Mouse (Mus musculus) liver, embryonic 12.5 days (tissue): ENCODE results near the gene Abcb8. TPM values are rescaled to one million over a fixed set of nuclear protein-coding genes. Genes with fewer than 3 reads are reported as not detected.

Experiments used
- ATAC-seq: fragments of 200-750 bp; cut with Nextera tagmentation; 2 replicates; pipeline ENCODE4 v1.8.0; 2017; ENCODE audit warnings: moderate number of reproducible peaks, mild to moderate bottlenecking, moderate library complexity
- H3K27ac ChIP-seq: fragments of 300-500 bp; sonication (generic); 2 replicates; pipeline ENCODE4 v1.5.1; 2016; ENCODE audit warnings: mild to moderate bottlenecking
- H3K27me3 ChIP-seq: fragments of 300-500 bp; sonication (generic); replicated peaks from 2 replicates; pipeline ENCODE4 v1.6.1; 2016; ENCODE audit warnings: mild to moderate bottlenecking, moderate library complexity
- H3K36me3 ChIP-seq: fragments of 300-500 bp; sonication (generic); 2 replicates; pipeline ENCODE4 v1.6.1; 2016; ENCODE audit warnings: mild to moderate bottlenecking, moderate library complexity
- H3K4me1 ChIP-seq: fragments of 300-500 bp; sonication (generic); 2 replicates; pipeline ENCODE4 v1.6.1; 2016
- H3K4me2 ChIP-seq: fragments of 300-500 bp; sonication (generic); 2 replicates; pipeline ENCODE4 v1.6.1; 2016; ENCODE audit warnings: mild to moderate bottlenecking, moderate library complexity
- H3K4me3 ChIP-seq: fragments of 300-500 bp; sonication (generic); 2 replicates; pipeline ENCODE4 v1.5.1; 2016; ENCODE audit warnings: mild to moderate bottlenecking, moderate library complexity
- H3K9ac ChIP-seq: fragments of 300-500 bp; sonication (generic); 2 replicates; pipeline ENCODE4 v1.6.1; 2016; ENCODE audit warnings: mild to moderate bottlenecking, moderate library complexity
- H3K9me3 ChIP-seq: fragments of 300-500 bp; sonication (generic); replicated peaks from 2 replicates; pipeline ENCODE4 v1.6.1; 2016; ENCODE audit warnings: mild to moderate bottlenecking, moderate library complexity
- WGBS: fragments of 180-500 bp; shearing (Covaris S2); methylation state at CpG from one replicate; pipeline ENCODE4 v1.1.7; 2016; ENCODE audit not compliant: insufficient replicate concordance; 5-methylcytosine and 5-hydroxymethylcytosine counted together
- polyA plus RNA-seq: library from polyadenylated mRNA; unstranded; fragments of >200 nt; fragmentation: Nextera tagmentation; extraction: Ambion mirVana; gene quantifications from 2 replicates; pipeline ENCODE4 v1.2.1, GENCODE M21; 2016

The Abcb8 gene
- polyA plus RNA-seq, 1 experiment from 2014 or later = 34.1 TPM

DNA sequence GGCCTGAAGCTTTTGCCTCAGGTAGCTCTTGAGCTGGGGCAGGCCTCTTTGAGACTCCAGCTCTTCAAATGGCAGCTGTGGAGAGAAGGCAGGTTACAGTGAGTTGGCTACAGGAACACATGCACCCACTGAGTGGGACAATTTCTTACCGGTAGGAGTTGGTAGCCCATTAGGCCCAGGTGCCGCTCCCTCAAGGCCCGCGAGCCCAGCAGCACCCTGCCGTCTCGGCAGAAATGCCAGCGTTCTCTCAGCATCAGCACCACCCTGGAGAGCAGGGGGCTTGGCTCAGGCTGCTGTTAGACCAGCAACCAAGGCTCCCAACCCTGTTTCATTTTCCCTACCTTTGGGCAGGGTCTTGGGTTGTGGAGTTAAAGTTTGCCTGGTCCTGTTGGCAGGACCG, 47.7 kb downstream of the Abcb8 start:
- no peaks in the 10 kb centered on the region for H3K27me3 ChIP-seq
- peaks cover 28% of the 10 kb centered on the region for H3K4me1 ChIP-seq
- H3K4me2 ChIP-seq = no peak overlapping the region
- no peak overlapping the region for H3K4me3 ChIP-seq
- no peak overlapping the region for H3K9ac ChIP-seq
- no peaks in the 10 kb centered on the region for H3K9me3 ChIP-seq
- H3K36me3 ChIP-seq = peaks cover 68% of the 10 kb centered on the region
- WGBS = 89% methylated on average over 8 of the region's 8 CpGs
- ATAC-seq = no peak
- no peak overlapping the region for H3K27ac ChIP-seq

- WGBS = 86% methylated on average over 9 of the region's 9 CpGs
- no peak for ATAC-seq
- H3K36me3 ChIP-seq = peaks cover 60% of the 10 kb centered on the region
These were observed 48.6 kb downstream of the Abcb8 start for GRCm38 (mm10) chr5:24442029-24442428.

DNA sequence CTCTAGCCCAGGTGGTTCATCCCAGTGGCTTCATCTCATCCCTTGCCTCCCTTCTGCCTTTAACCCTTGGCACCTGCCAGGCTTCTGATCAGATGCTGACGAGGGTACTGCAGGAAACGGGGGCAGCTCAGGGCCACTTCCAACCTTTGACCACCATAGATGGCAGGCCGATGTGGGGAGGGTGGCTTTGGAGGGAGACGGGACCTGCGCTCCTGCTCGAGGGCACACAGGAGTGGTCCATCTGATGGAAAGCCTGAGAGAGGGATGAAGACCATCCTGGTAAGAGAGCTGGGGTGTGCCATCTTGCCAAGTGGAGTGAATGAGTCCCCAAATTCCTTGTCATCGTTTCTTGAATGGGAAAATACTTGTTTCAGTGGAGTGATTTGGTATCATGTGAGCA, 49.7 kb downstream of the Abcb8 start:
- Histone ChIP-seq H3K4me1 (peaks cover 48% of the 10 kb centered on the region), H3K9me3 (no peaks in the 10 kb centered on the region), H3K27ac (0 out of 2 replicates have a peak overlapping the region, but pooled peaks have one; percentile 5), H3K36me3 (peaks cover 57% of the 10 kb centered on the region), H3K4me3 (0 out of 2 replicates have a peak overlapping the region, but pooled peaks have one; percentile 89), H3K27me3 (no peaks in the 10 kb centered on the region), H3K9ac (no peak overlapping the region), H3K4me2 (no peak overlapping the region)
- ATAC-seq = no peak
- WGBS = 88% methylated on average over 7 of the region's 7 CpGs

More at GRCm38 (mm10) chr5:24442029-24442428, 48.6 kb downstream of the Abcb8 start:
- Histone ChIP-seq H3K4me1 (peaks cover 36% of the 10 kb centered on the region), H3K9ac (no peak overlapping the region), H3K4me3 (no peak overlapping the region), H3K9me3 (no peaks in the 10 kb centered on the region), H3K27ac (no peak overlapping the region), H3K4me2 (no peak overlapping the region), H3K27me3 (no peaks in the 10 kb centered on the region)

- peak overlapping the region; percentile 89 for H3K4me3 ChIP-seq
- H3K27me3 ChIP-seq = no peaks in the 10 kb centered on the region
- H3K27ac ChIP-seq = no peak overlapping the region; the same call in 1 of the 2 replicates
- peak overlapping the region; percentile 95 for H3K9ac ChIP-seq
- peaks cover 51% of the 10 kb centered on the region for H3K36me3 ChIP-seq
- H3K4me1 ChIP-seq = peaks cover 50% of the 10 kb centered on the region
- WGBS = 76% methylated on average over 12 of the region's 12 CpGs
- H3K4me2 ChIP-seq = peak overlapping the region; percentile 97
- ATAC-seq = no peak
- H3K9me3 ChIP-seq = no peaks in the 10 kb centered on the region
These were observed 50.5 kb downstream of the Abcb8 start for GRCm38 (mm10) chr5:24443927-24444326.

- Histone ChIP-seq H3K4me2 (peak within 1 kb of the TSS; percentile 97), H3K4me3 (peak within 1 kb of the TSS; percentile 89), H3K9ac (peak within 1 kb of the TSS; percentile 95), H3K27me3 (no peaks in the 10 kb centered on the region), H3K27ac (peak within 1 kb of the TSS; percentile 91), H3K36me3 (peaks cover 42% of the 10 kb centered on the region), H3K4me1 (peaks cover 50% of the 10 kb centered on the region), H3K9me3 (no peaks in the 10 kb centered on the region)
- under 1% methylated on average over 60 of the region's 60 CpGs for WGBS
- ATAC-seq = peak; percentile 85
These were observed 51.4 kb downstream of the Abcb8 start, which contains the start of gene Fastk for GRCm38 (mm10) chr5:24444746-24445427. Fastk (minus strand) TSS chr5:24445287.

GRCm38 (mm10) chr5:24445428-24446080, 52.1 kb downstream of the Abcb8 start:
- Histone ChIP-seq H3K27ac (peak overlapping the region; percentile 91), H3K36me3 (peaks cover 35% of the 10 kb centered on the region), H3K4me1 (peaks cover 52% of the 10 kb centered on the region), H3K9me3 (no peaks in the 10 kb centered on the region), H3K4me2 (peak overlapping the region; percentile 97), H3K9ac (peak overlapping the region; percentile 95), H3K4me3 (peak overlapping the region; percentile 89), H3K27me3 (no peaks in the 10 kb centered on the region)
- no peak for ATAC-seq
- WGBS = 56% methylated on average over 20 of the region's 20 CpGs

GRCm38 (mm10) chr5:24446630-24447029, 53.2 kb downstream of the Abcb8 start:
- H3K9me3 ChIP-seq = no peaks in the 10 kb centered on the region
- H3K4me2 ChIP-seq = peak overlapping the region; percentile 90
- peak overlapping the region; percentile 91 for H3K27ac ChIP-seq
- no peak overlapping the region for H3K4me3 ChIP-seq
- no peaks in the 10 kb centered on the region for H3K27me3 ChIP-seq
- peaks cover 61% of the 10 kb centered on the region for H3K4me1 ChIP-seq
- no peak overlapping the region for H3K9ac ChIP-seq
- WGBS = 90% methylated on average over 7 of the region's 7 CpGs
- no peak for ATAC-seq
- H3K36me3 ChIP-seq = peaks cover 24% of the 10 kb centered on the region

DNA sequence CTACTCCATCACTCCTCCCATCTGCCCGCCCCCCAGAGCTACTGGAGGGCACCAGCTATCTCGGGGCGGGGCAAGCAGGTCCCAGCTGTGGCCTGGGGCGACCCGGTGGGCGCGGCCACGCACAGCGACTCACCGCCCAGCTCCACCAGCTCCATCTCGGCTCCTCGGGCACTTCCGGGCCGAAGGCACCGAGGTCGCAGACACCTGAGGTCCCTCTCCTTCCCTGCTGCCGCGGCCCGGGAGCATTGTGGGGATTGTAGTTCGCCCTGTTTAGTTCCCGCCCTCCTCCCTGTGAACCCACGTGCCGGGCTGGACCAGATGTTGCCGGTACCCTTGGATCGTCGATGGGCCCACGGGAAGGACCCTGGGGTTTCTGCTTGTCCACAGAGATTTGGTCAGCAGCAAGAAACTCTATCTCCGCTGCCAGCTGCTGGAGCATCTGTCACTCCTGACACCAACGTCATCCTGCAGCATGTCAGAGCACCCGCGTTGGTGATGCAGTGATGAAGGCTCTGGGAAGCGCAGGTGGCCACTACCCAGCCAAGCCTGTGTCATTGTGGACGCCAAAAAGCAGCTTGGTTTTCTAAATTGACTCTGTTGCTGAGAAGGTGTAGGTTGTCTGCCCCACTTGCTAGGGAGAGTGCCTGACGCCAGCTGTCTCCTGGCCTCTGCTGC, 54.3 kb downstream of the Abcb8 start, which contains the start of gene Tmub1:
TSS of gene Tmub1 (minus strand) at position 231 of the 675 bp plus-strand sequence.
- H3K4me2 ChIP-seq = peak within 1 kb of the TSS; percentile 90
- peaks cover 13% of the 10 kb centered on the region for H3K36me3 ChIP-seq
- peak within 1 kb of the TSS; percentile 66 for H3K4me3 ChIP-seq
- H3K27me3 ChIP-seq = no peaks in the 10 kb centered on the region
- WGBS = 3% methylated on average over 34 of the region's 34 CpGs
- peak; percentile 70 for ATAC-seq
- H3K9ac ChIP-seq = peak within 1 kb of the TSS; percentile 65
- H3K27ac ChIP-seq = peak within 1 kb of the TSS; percentile 91
- H3K4me1 ChIP-seq = peaks cover 65% of the 10 kb centered on the region
- H3K9me3 ChIP-seq = no peaks in the 10 kb centered on the region

GRCm38 (mm10) chr5:24451264-24452029, 58.0 kb downstream of the Abcb8 start:
- Histone ChIP-seq H3K9me3 (no peaks in the 10 kb centered on the region), H3K4me2 (peak overlapping the region; percentile 99), H3K4me1 (peaks cover 72% of the 10 kb centered on the region), H3K36me3 (peaks cover 16% of the 10 kb centered on the region), H3K4me3 (peak overlapping the region; percentile 85), H3K27ac (peak overlapping the region; percentile 98), H3K27me3 (no peaks in the 10 kb centered on the region), H3K9ac (peak overlapping the region; percentile 95)
- WGBS = 1% methylated on average over 65 of the region's 66 CpGs
- ATAC-seq = peak; percentile 78

DNA sequence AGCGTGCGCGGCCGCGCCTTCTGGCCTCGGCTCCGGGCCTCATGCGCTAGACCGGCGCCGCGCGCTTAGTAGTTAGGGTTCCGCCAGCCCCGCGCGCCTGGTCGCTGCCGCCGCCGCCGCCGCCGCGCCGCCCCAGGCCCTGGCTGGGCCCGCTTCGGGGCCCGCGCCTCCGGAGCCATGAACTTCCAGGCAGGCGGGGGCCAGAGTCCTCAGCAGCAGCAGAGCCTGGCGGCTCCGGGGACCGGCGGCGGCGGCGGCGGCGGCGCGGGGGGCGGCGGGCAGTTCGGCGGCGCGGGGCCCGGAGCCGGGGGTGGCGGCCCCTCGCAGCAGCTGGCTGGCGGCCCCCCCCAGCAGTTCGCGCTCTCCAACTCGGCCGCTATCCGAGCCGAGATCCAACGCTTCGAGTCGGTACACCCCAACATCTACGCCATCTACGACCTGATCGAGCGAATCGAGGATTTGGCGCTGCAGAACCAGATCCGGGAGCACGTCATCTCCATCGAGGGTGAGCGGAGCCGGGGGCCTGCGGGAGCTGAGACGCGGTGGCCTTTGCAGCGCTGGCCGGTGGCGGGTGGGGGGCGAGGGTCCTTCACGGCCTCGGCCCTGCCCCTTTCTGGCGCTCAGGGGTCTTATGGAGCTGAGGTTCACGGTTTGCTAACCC, 58.7 kb downstream of the Abcb8 start, which contains the start of gene Agap3:
TSS of gene Agap3 (plus strand) at position 148 of the 661 bp plus-strand sequence.
- peak within 1 kb of the TSS; percentile 85 for H3K4me3 ChIP-seq
- peak within 1 kb of the TSS; percentile 95 for H3K9ac ChIP-seq
- H3K36me3 ChIP-seq = peaks cover 20% of the 10 kb centered on the region
- no peaks in the 10 kb centered on the region for H3K9me3 ChIP-seq
- no peaks in the 10 kb centered on the region for H3K27me3 ChIP-seq
- no peak; the same call in 1 of the 2 replicates for ATAC-seq
- H3K4me2 ChIP-seq = peak within 1 kb of the TSS; percentile 99
- H3K4me1 ChIP-seq = peaks cover 69% of the 10 kb centered on the region
- peak within 1 kb of the TSS; percentile 98 for H3K27ac ChIP-seq
- WGBS = under 1% methylated on average over 55 of the region's 85 CpGs
